Mouse (Mus musculus): ENCODE measurements at regions not wholly inside any gene's neighbourhood (a gene's known extent, or its start where the extent isn't known, plus 50 kb on each side); places are given as distances from the start of the nearest gene placed in this dataset.

- no peaks in the 10 kb centered on the region for H3K27me3 ChIP-seq (ENCODE audit: control insufficient read depth in 1 of 2, insufficient read depth in 2 of 2, low read length in 2 of 2)
- no peak overlapping the region for H3K27ac ChIP-seq (ENCODE audit: control insufficient read depth, low read depth, low read length)
- H3K9me3 ChIP-seq (replicated peaks; ENCODE audit: insufficient read depth, low read length): no peaks in the 10 kb centered on the region
- no peak overlapping the region for H3K4me3 ChIP-seq (ENCODE audit: control insufficient read depth in 1 of 2, insufficient read depth in 1 of 2, low read depth in 2 of 2, low read length in 2 of 2)
- DNase-seq (ENCODE audit: low read depth, low spot score): no peak
- H3K79me2 ChIP-seq (ENCODE audit: control insufficient read depth, insufficient read depth, low read length, poor library complexity): no peaks in the 10 kb centered on the region
- no peaks in the 10 kb centered on the region for H3K4me1 ChIP-seq (ENCODE audit: control insufficient read depth in 1 of 2, insufficient read depth in 2 of 2, low read length in 2 of 2)
- no peak overlapping the region for H3K9ac ChIP-seq (ENCODE audit: control insufficient read depth, low read depth, low read length, poor library complexity, severe bottlenecking)
- TF ChIP-seq HCFC1 (IDR thresholded peaks at IDR 0.05; ENCODE audit: low read depth, low read length) (no peak), ZC3H11A (IDR thresholded peaks at IDR 0.05; ENCODE audit: low read depth, low read length) (no peak), JUND (IDR thresholded peaks at IDR 0.05; ENCODE audit: low read depth, low read length) (no peak), USF2 (IDR thresholded peaks at IDR 0.05; ENCODE audit: borderline replicate concordance in 1 of 2, insufficient read depth in 1 of 2, low read depth in 1 of 2, low read length in 2 of 2) (no peak), MEF2A (IDR thresholded peaks at IDR 0.05; ENCODE audit: extremely low read depth, insufficient replicate concordance, low read depth, low read length, poor library complexity, severe bottlenecking) (no peak), CHD2 (IDR thresholded peaks at IDR 0.05; ENCODE audit: low read length) (no peak), MAZ (IDR thresholded peaks at IDR 0.05; ENCODE audit: low read depth, low read length) (no peak), ETS1 (IDR thresholded peaks at IDR 0.05; ENCODE audit: low read depth, low read length) (no peak), MYC (IDR thresholded peaks at IDR 0.05; ENCODE audit: low read depth, low read length) (no peak)
- H3K36me3 ChIP-seq (ENCODE audit: control insufficient read depth in 1 of 2, insufficient read depth in 2 of 2, low read length in 2 of 2): no peaks in the 10 kb centered on the region
Measured at GRCm38 (mm10) chr5:18153703-18154102, 191.4 kb downstream of the Gnat3 start.

GRCm38 (mm10) chr5:18163515-18163914, 196.6 kb downstream of the Gnai1 start:
- no peak for DNase-seq (ENCODE audit: low read depth, low spot score)
- no peak overlapping the region for H3K4me3 ChIP-seq (ENCODE audit: control insufficient read depth in 1 of 2, insufficient read depth in 1 of 2, low read depth in 2 of 2, low read length in 2 of 2)
- no peaks in the 10 kb centered on the region for H3K4me1 ChIP-seq (ENCODE audit: control insufficient read depth in 1 of 2, insufficient read depth in 2 of 2, low read length in 2 of 2)
- TF ChIP-seq MYB (IDR thresholded peaks at IDR 0.05; ENCODE audit: low read depth, low read length) (no peak), KAT2A (conservative IDR thresholded peaks at IDR 0.05; ENCODE audit: low read depth, low read length) (no peak), USF1 (IDR thresholded peaks at IDR 0.05; ENCODE audit: low read depth, low read length) (no peak), E2F4 (IDR thresholded peaks at IDR 0.05; ENCODE audit: borderline replicate concordance, low read depth, low read length) (no peak), TBP (IDR thresholded peaks at IDR 0.05; ENCODE audit: low read depth, low read length) (no peak), JUND (IDR thresholded peaks at IDR 0.05; ENCODE audit: low read depth, low read length) (no peak), RCOR1 (IDR thresholded peaks at IDR 0.05; ENCODE audit: low read depth, low read length) (no peak), CHD1 (IDR thresholded peaks at IDR 0.05; ENCODE audit: low read depth, low read length) (no peak), SMC3 (IDR thresholded peaks at IDR 0.05; ENCODE audit: low read depth, low read length) (no peak), POLR2AphosphoS5 (IDR thresholded peaks at IDR 0.05; ENCODE audit: borderline replicate concordance, low read depth, low read length) (no peak), GABPA (IDR thresholded peaks at IDR 0.05; ENCODE audit: low read depth, low read length) (no peak), ELF1 (IDR thresholded peaks at IDR 0.05; ENCODE audit: low read depth, low read length) (no peak), NELFE (IDR thresholded peaks at IDR 0.05; ENCODE audit: low read depth, low read length) (no peak), USF2 (IDR thresholded peaks at IDR 0.05; ENCODE audit: borderline replicate concordance in 1 of 2, insufficient read depth in 1 of 2, low read depth in 1 of 2, low read length in 2 of 2) (no peak), POLR2A (IDR thresholded peaks at IDR 0.05; ENCODE audit: control insufficient read depth in 1 of 2, insufficient read depth in 1 of 2, low read depth in 1 of 2, low read length in 2 of 2, poor library complexity in 1 of 2) (no peak), MAZ (IDR thresholded peaks at IDR 0.05; ENCODE audit: low read depth, low read length) (no peak), HCFC1 (IDR thresholded peaks at IDR 0.05; ENCODE audit: low read depth, low read length) (no peak), ZNF384 (IDR thresholded peaks at IDR 0.05; ENCODE audit: low read depth, low read length) (no peak), CHD2 (IDR thresholded peaks at IDR 0.05; ENCODE audit: low read length) (no peak)
- no peak overlapping the region for H3K27ac ChIP-seq (ENCODE audit: control insufficient read depth, low read depth, low read length)
- H3K27me3 ChIP-seq (ENCODE audit: control insufficient read depth in 1 of 2, insufficient read depth in 2 of 2, low read length in 2 of 2): no peaks in the 10 kb centered on the region
- H3K79me2 ChIP-seq (ENCODE audit: control insufficient read depth, insufficient read depth, low read length, poor library complexity): no peaks in the 10 kb centered on the region
- no peak overlapping the region for H3K9ac ChIP-seq (ENCODE audit: control insufficient read depth, low read depth, low read length, poor library complexity, severe bottlenecking)
- H3K9me3 ChIP-seq (replicated peaks; ENCODE audit: insufficient read depth, low read length): no peaks in the 10 kb centered on the region
- H3K36me3 ChIP-seq (ENCODE audit: control insufficient read depth in 1 of 2, insufficient read depth in 2 of 2, low read length in 2 of 2): no peaks in the 10 kb centered on the region
